Mouse (Mus musculus): ENCODE results near the gene Map2k6.

Gene Map2k6

DNA sequence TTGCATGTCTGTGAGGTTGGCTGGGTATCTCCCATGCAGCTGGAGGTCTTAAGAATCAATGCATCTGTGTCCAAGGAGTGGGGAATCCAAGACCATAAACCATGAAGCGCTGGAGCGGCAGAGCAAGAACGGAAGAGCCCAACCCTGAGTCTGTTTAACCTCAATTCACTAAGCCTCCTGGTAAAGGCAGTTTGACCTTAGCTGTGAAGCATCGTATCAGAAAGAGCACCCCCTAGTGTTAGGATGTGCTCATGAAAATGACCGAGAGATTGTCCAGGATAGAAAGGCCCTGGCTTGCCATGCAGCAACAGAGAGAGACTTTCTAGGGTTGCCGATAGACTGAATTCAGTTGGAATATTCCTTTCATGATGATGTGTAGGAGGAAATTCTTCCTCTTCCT is 84.2 kb downstream of the Map2k6 start:
- in situ Hi-C loops (cut with MboI, MseI), result no loop called here

GRCm38 (mm10) chr11:110484426-110484825 is 85.5 kb downstream of the Map2k6 start:
- in situ Hi-C loops (cut with MboI, MseI), result no loop called here

DNA sequence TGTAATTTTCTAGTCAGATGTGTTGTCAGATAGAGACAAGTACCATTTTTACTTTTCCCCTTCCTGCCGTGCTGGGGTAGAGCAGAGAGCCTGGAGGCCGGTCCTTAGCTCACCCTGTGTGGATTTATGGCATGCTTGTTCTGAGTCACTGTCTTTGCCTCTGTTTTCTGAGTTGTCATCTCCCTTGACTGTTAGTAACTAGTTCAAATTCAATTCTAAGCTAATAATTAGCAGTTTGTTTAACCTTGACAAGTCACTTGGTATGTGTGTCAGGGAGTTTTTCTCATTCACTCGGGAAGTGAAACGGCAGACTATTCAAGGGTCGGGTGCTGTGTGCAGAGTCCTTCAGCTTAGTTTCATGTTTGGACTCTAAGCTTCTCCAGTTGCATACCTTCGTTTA is 86.2 kb downstream of the Map2k6 start:
- in situ Hi-C loops (cut with MboI, MseI), result loop anchor here (5.0 kb wide), 1 partner anchor 118 kb away; no protein-coding TSS in a partner anchor

- in situ Hi-C loops (cut with MboI, MseI), result loop anchor here (5.0 kb wide), 1 partner anchor 120 kb away; no protein-coding TSS in a partner anchor
These were observed 88.9 kb downstream of the Map2k6 start for GRCm38 (mm10) chr11:110487796-110488195.

- in situ Hi-C loops (cut with MboI, MseI), result loop anchor here (5.0 kb wide), 1 partner anchor 121 kb away; no protein-coding TSS in a partner anchor
These were observed 89.4 kb downstream of the Map2k6 start for GRCm38 (mm10) chr11:110488301-110488700.

- in situ Hi-C loops (cut with MboI, MseI), result no loop called here
These were observed 96.6 kb downstream of the Map2k6 start for GRCm38 (mm10) chr11:110495323-110496060.

DNA sequence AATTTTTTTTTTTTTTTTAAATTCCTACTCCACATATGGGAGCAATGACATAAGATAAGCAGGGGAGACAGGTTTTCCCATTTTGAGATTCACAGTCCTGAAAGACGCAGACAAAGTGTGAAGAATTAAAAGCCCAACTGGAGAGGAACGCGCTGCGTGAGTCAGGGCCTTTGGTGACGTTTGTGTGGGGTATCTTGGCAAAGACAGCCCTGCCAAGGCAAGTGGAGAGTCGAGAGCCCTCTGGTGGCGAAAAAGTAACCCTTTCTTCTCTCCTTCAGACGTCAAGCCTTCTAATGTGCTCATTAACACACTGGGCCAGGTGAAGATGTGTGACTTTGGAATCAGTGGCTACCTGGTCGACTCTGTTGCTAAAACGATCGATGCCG is 97.1 kb downstream of the Map2k6 start:
- in situ Hi-C loops (cut with MboI, MseI), result no loop called here

GRCm38 (mm10) chr11:110497743-110498142 is 98.8 kb downstream of the Map2k6 start:
- in situ Hi-C loops (cut with MboI, MseI), result no loop called here

DNA sequence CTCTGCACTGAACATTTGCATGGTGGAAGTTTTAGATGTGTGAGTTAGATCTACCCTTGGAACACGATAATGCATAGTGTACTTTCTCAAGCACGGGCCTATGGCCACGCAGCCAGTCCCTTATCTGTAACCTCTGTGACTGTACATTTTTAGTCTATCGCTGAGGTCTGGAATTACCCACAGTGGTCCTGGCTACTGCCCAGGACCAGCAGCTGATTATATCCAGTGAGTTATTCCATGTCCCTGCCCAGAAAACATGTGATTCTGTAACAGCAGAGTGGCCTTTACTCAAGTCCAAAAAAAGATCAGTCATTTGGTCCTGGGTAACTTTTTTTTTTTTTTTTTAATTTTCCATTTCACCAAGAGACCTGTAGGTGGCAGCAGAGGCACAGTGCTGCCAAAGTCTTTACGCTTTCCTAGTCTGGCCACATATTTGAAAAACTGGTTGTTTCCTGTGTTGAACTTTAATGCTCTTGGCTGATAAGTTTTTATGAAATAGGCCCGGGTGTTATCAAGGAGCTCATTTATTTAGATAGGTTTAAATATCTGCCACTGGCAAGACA is 99.8 kb downstream of the Map2k6 start:
- in situ Hi-C loops (cut with MboI, MseI), result no loop called here

DNA sequence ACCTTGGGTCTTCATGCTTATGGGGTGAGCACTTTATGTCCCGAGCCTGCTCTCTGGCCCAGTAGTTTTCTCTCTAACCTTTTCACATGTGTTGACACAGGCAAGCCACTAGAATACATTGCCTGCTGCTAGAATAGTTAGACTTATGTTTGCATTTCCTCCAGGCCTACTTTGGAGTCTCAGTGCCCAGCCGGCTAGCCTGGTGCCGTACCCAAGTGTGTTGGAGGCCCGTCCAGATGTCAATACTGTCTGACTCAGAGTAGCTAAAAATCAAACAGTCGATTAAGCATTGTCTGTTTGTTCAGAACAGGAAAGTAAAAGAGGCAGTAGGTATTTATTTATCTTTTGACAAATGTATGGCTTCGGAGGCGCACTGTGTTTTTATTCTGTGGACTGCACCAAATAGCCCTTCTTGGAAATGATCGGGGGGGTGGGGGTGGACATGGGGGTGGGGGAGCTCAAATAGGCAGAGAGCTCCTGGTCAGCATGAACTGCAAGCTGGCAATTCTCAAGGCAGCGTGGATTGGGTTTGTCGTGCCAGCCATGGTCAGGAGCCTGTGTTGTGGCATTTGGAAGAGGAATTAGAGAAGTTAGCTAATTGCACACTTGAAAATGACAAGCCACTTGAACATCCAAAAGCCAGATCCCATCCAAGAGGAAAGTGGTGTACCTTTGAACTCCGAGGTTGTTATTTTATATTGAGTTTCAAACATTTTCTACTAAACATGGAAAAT is 104.2 kb downstream of the Map2k6 start:
- in situ Hi-C loops (cut with MboI, MseI), result no loop called here

- in situ Hi-C loops (cut with MboI, MseI), result no loop called here
These were observed 112.5 kb downstream of the Map2k6 start for GRCm38 (mm10) chr11:110511466-110511865.

GRCm38 (mm10) chr11:110518648-110519047 is 119.7 kb downstream of the Map2k6 start:
- in situ Hi-C loops (cut with MboI, MseI), result no loop called here

DNA sequence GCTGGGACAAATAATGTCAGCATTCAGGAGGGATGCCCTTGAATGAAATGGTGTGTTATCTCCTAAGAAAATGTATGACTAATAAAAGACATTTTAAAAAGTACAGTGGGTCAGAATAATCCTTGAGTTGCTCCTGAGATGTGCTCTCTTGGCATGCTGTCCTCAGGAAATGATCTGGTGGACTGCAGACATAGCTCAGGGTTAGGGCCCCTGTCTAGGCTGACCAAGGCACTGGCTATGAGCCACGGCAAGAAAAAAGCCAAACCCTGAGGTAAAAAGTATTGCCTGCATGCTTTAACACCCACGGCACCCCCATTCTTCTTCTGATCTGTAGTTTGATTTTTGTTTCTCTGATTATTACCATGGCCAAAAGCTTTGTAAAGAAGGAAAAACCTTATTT is 124.0 kb downstream of the Map2k6 start:
- in situ Hi-C loops (cut with MboI, MseI), result no loop called here

- in situ Hi-C loops (cut with MboI, MseI), result loop anchor here (25.0 kb wide), 1 partner anchor 536 kb away; the partner anchor contains the start of gene Kcnj2
These were observed 127.2 kb downstream of the Map2k6 start for GRCm38 (mm10) chr11:110526156-110526555.

DNA sequence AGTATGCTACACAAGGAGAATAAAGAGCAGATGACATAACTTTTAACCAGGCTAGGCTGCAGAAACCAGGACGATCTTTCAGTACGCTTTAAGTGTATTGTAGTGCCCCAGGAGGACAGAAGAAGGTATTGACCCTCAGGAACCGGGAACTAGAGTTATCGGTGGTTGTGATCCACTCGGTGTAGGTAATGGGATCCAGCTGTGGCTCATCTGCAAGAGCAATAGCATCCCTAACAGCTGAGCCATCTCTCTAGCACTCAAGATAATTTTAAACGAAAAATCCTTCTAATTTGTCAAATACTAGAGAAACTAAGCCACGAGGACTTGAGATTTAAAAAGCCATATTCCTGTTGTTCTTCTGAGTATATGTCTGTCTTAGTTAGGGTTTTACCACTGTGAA is 132.2 kb downstream of the Map2k6 start:
- in situ Hi-C loops (cut with MboI, MseI), result loop anchor here (25.0 kb wide), 1 partner anchor 531 kb away; the partner anchor contains the start of gene Kcnj2

- in situ Hi-C loops (cut with MboI, MseI), result loop anchor here (25.0 kb wide), 1 partner anchor 527 kb away; the partner anchor contains the start of gene Kcnj2
These were observed 135.9 kb downstream of the Map2k6 start for GRCm38 (mm10) chr11:110534856-110535255.

DNA sequence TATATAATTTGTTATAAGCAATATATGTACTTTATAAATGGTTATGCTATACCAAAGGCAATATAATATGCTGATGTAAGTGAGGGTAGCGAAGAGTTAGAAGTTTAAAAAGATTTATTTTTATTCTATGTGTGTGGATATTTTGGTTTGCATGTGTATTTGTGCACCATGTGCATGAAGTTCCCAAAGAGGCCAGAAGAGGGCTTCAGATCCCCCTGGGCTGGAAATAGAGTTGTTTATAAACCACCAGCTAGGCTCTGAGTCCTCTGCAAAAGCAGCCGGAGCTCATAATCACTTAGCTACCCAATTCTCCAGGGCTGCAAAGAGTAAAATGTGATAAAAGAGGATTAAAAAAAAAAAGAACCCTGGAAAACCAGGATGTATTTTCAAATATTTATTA is 137.6 kb downstream of the Map2k6 start:
- in situ Hi-C loops (cut with MboI, MseI), result loop anchor here (25.0 kb wide), 1 partner anchor 526 kb away; the partner anchor contains the start of gene Kcnj2

GRCm38 (mm10) chr11:110537602-110538001 is 138.7 kb downstream of the Map2k6 start:
- in situ Hi-C loops (cut with MboI, MseI), result loop anchor here (25.0 kb wide), 1 partner anchor 525 kb away; the partner anchor contains the start of gene Kcnj2

- in situ Hi-C loops (cut with MboI, MseI), result loop anchor here (25.0 kb wide), 1 partner anchor 524 kb away; the partner anchor contains the start of gene Kcnj2
These were observed 139.3 kb downstream of the Map2k6 start for GRCm38 (mm10) chr11:110538206-110538605.

DNA sequence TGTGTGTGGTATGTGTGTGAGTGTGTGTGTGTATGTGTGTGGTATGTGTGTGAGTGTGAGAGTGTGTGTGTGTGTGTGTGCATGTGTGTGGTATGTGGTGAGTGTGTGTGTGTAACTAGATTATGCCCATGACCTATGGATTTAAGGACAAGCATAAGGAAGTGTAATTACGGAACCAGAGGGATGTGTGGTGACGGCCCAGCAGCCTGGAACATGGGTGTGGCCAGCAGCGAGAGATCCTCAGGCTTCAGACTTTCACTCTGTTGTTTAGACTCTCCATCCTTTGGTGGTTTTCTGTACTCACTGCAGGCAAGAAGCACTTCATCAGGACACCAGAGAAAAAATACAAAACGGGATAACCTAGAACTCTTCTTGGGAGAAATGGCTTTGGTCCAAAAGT is 143.0 kb downstream of the Map2k6 start:
- in situ Hi-C loops (cut with MboI, MseI), result loop anchor here (25.0 kb wide), 1 partner anchor 520 kb away; the partner anchor contains the start of gene Kcnj2

- in situ Hi-C loops (cut with MboI, MseI), result loop anchor here (25.0 kb wide), 1 partner anchor 518 kb away; the partner anchor contains the start of gene Kcnj2
These were observed 145.7 kb downstream of the Map2k6 start for GRCm38 (mm10) chr11:110544419-110545210.

All from T-helper 2 cell (primary cell).